Mouse (Mus musculus) liver, adult 2 months (tissue): Measurements from ENCODE around the gene Tnks1bp1. TPM values are rescaled to one million over a fixed set of nuclear protein-coding genes. Genes with fewer than 3 reads are reported as not detected.
A peak's percentile ranks its signal among the peaks of the same experiment; 100 is the strongest.

Experiments
- DNase-seq: peaks from one replicate; pipeline ENCODE4 v3.0.0-alpha.2; 2011; ENCODE audit warnings: low read depth, low spot score; ENCODE audit errors: extremely low read depth
- H3K27ac ChIP-seq: fragments of 200-500 bp; replicated peaks from 2 replicates; pipeline ENCODE4 v1.5.1; 2012; ENCODE audit warnings: low read depth, mild to moderate bottlenecking, control low read depth, inconsistent platforms, low read length; ENCODE audit not compliant: insufficient read depth
- H3K27me3 ChIP-seq: fragments of 200-500 bp; 2 replicates; pipeline ENCODE4 v1.6.1; 2012; ENCODE audit warnings: mild to moderate bottlenecking, moderate library complexity, low read length, inconsistent platforms; ENCODE audit not compliant: control insufficient read depth, insufficient read depth
- H3K36me3 ChIP-seq: fragments of 200-500 bp; 2 replicates; pipeline ENCODE4 v1.6.1; 2012; ENCODE audit warnings: low read length, inconsistent platforms; ENCODE audit not compliant: control insufficient read depth, insufficient read depth
- H3K4me1 ChIP-seq: fragments of 200-500 bp; 2 replicates; pipeline ENCODE4 v1.6.1; 2011; ENCODE audit warnings: low read length; ENCODE audit not compliant: control insufficient read depth, insufficient read depth
- H3K4me3 ChIP-seq: fragments of 200-500 bp; 2 replicates; pipeline ENCODE4 v1.5.1; 2011; ENCODE audit warnings: low read depth, mild to moderate bottlenecking, control low read depth, low read length, moderate library complexity; ENCODE audit not compliant: insufficient read depth
- H3K79me2 ChIP-seq: fragments of 200-500 bp; 2 replicates; pipeline ENCODE4 v1.6.1; 2012; ENCODE audit warnings: inconsistent platforms, mild to moderate bottlenecking, low read length, moderate library complexity; ENCODE audit not compliant: control insufficient read depth, insufficient read depth
- H3K9ac ChIP-seq: fragments of 200-500 bp; 2 replicates; pipeline ENCODE4 v1.6.1; 2012; ENCODE audit warnings: low read depth, mild to moderate bottlenecking, control low read depth, inconsistent platforms, low read length
- CTCF ChIP-seq: fragments of 200-500 bp; IDR thresholded peaks from 2 replicates; pipeline ENCODE4 v1.5.1; 2011; ENCODE audit warnings: low read depth, low read length, control low read depth
- POLR2A ChIP-seq: fragments of 200-500 bp; IDR thresholded peaks from 2 replicates; pipeline ENCODE4 v1.6.1; 2011; ENCODE audit warnings: low read length, control low read depth; ENCODE audit not compliant: insufficient read depth; ENCODE audit errors: extremely low read depth
- WGBS: fragments of 180-500 bp; shearing (Covaris S2); methylation state at CpG from one replicate; pipeline ENCODE4 v1.1.7; 2018; 5-methylcytosine and 5-hydroxymethylcytosine counted together
- polyA plus RNA-seq: library from polyadenylated mRNA; depleted of rRNA; stranded (reverse); fragments of >200 nt; gene quantifications from 2 replicates; pipeline ENCODE4 v1.2.3, GENCODE M21; 2012
- total RNA-seq: library from RNA; depleted of rRNA; stranded (reverse); fragments of >200 nt; gene quantifications from 2 replicates; pipeline ENCODE4 v1.2.3, GENCODE M21; 2014

The Tnks1bp1 gene
- total and polyA plus RNA-seq, 2 experiments: 13.2 to 13.4 TPM

GRCm38 (mm10) chr2:85007729-85008128, 40.1 kb upstream of the Tnks1bp1 start:
- Histone ChIP-seq H3K27ac (no peak overlapping the region), H3K27me3 (no peaks in the 10 kb centered on the region), H3K36me3 (no peaks in the 10 kb centered on the region), H3K79me2 (no peaks in the 10 kb centered on the region), H3K4me1 (peaks cover 3% of the 10 kb centered on the region; the same call in 1 of the 2 replicates), H3K4me3 (no peak overlapping the region), H3K9ac (no peak overlapping the region)
- 20% methylated on average over 4 of the region's 4 CpGs for WGBS
- DNase-seq: peak; percentile 41
- no peak for TF ChIP-seq POLR2A
- TF ChIP-seq CTCF: no peak

GRCm38 (mm10) chr2:85009212-85009611, 38.6 kb upstream of the Tnks1bp1 start:
- Histone ChIP-seq H3K27ac (no peak overlapping the region), H3K4me3 (no peak overlapping the region), H3K27me3 (no peaks in the 10 kb centered on the region), H3K9ac (no peak overlapping the region), H3K79me2 (no peaks in the 10 kb centered on the region), H3K4me1 (peaks cover 3% of the 10 kb centered on the region; the same call in 1 of the 2 replicates), H3K36me3 (no peaks in the 10 kb centered on the region)
- 32% methylated on average over 2 of the region's 2 CpGs for WGBS
- DNase-seq: peak; percentile 42
- TF ChIP-seq CTCF (no peak), POLR2A (no peak)

GRCm38 (mm10) chr2:85011906-85012604, 35.8 kb upstream of the Tnks1bp1 start:
- TF ChIP-seq CTCF (no peak), POLR2A (no peak)
- H3K79me2 ChIP-seq: no peaks in the 10 kb centered on the region
- no peaks in the 10 kb centered on the region for H3K27me3 ChIP-seq
- H3K4me1 ChIP-seq: peaks cover 3% of the 10 kb centered on the region; the same call in 1 of the 2 replicates
- 78% methylated on average over 9 of the region's 9 CpGs for WGBS
- no peak for DNase-seq
- no peak overlapping the region for H3K27ac ChIP-seq
- H3K4me3 ChIP-seq: no peak overlapping the region
- H3K36me3 ChIP-seq: no peaks in the 10 kb centered on the region
- no peak overlapping the region for H3K9ac ChIP-seq

- Histone ChIP-seq H3K4me1 (peaks cover 3% of the 10 kb centered on the region; the same call in 1 of the 2 replicates), H3K9ac (no peak overlapping the region), H3K36me3 (no peaks in the 10 kb centered on the region), H3K4me3 (no peak overlapping the region), H3K79me2 (no peaks in the 10 kb centered on the region), H3K27me3 (no peaks in the 10 kb centered on the region), H3K27ac (no peak overlapping the region)
- no peak for DNase-seq
- 93% methylated on average over 14 of the region's 14 CpGs for WGBS
- TF ChIP-seq CTCF (no peak), POLR2A (no peak)
Measured at GRCm38 (mm10) chr2:85012679-85013078, 35.1 kb upstream of the Tnks1bp1 start.

- Histone ChIP-seq H3K4me3 (no peak overlapping the region), H3K9ac (no peak overlapping the region)
- WGBS: 87% methylated on average over 5 of the region's 5 CpGs
Measured at GRCm38 (mm10) chr2:85013826-85014587, 33.8 kb upstream of the Tnks1bp1 start.

More at GRCm38 (mm10) chr2:85013826-85014587, 33.8 kb upstream of the Tnks1bp1 start:
- Histone ChIP-seq H3K4me1 (peaks cover 3% of the 10 kb centered on the region; the same call in 1 of the 2 replicates), H3K27me3 (no peaks in the 10 kb centered on the region), H3K27ac (no peak overlapping the region), H3K36me3 (no peaks in the 10 kb centered on the region), H3K79me2 (no peaks in the 10 kb centered on the region)
- TF ChIP-seq CTCF (no peak), POLR2A (no peak)
- DNase-seq: no peak
